Mouse (Mus musculus): ENCODE data around the gene Ciapin1. TPM values are rescaled to one million over a fixed set of nuclear protein-coding genes. Genes with fewer than 3 reads are reported as not detected.

Gene Ciapin1
- polyA plus RNA-seq, 1 experiment from 2014 or later, result 127 TPM

DNA sequence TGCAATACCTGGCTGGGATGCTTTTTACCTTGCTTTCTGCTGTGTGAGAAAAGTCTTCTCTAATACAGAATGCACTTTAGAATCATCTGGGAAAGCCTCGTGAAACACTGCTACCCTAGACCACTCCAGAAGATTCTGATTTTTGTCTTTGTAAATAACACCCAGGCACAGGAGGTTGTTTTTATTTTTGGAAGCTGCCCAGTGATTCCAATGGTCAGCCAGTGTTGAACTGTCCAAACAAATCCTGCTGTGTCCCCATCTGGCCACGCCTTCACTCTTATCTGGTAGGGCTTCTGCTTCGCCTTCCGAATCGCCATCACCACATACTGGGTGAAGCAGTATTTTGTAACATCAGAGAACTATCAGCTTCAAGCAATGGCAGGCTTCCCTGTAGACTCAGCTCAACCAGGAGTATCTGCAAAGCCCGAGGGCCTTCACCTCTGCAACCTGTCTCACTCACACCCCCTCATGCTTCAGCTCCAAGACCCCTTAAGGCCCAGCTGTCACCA, 18.4 kb downstream of the Ciapin1 start:
- Histone ChIP-seq H3K9me3 (no peaks in the 10 kb centered on the region), H3K4me3 (no peak overlapping the region), H3K9ac (no peak overlapping the region), H3K4me1 (no peaks in the 10 kb centered on the region), H3K4me2 (replicated peaks) (no peak overlapping the region), H3K27me3 (no peaks in the 10 kb centered on the region), H3K27ac (no peak overlapping the region), H3K36me3 (peaks cover 39% of the 10 kb centered on the region)
- ATAC-seq (ENCODE audit: low FRiP score, low read depth), result no peak
- WGBS, result 87% methylated on average over 6 of the region's 6 CpGs

DNA sequence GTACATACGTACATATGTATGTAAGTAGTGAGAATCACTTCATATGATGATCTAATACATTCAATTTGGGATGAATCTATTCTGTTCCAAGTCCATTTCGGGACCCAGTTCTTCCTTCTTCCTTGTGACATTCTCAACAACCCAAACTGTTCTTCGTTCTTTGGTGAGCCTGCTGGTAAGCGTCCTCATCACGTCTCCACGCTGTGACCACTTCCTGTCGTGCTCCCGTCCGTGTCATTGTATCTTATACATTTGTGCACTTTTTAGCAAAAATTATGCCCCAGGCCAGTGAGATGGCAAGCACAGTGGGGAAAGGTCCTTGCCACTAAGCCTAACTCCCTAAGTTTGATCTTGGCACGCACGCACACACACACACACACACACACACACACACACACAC, 20.2 kb downstream of the Ciapin1 start:
- Histone ChIP-seq H3K4me3 (no peak overlapping the region), H3K9ac (no peak overlapping the region), H3K36me3 (peaks cover 21% of the 10 kb centered on the region), H3K9me3 (no peaks in the 10 kb centered on the region), H3K27ac (no peak overlapping the region), H3K27me3 (no peaks in the 10 kb centered on the region), H3K4me1 (no peaks in the 10 kb centered on the region), H3K4me2 (replicated peaks) (no peak overlapping the region)
- no peak for ATAC-seq (ENCODE audit: low FRiP score, low read depth)
- WGBS, result 89% methylated on average over 11 of the region's 11 CpGs

DNA sequence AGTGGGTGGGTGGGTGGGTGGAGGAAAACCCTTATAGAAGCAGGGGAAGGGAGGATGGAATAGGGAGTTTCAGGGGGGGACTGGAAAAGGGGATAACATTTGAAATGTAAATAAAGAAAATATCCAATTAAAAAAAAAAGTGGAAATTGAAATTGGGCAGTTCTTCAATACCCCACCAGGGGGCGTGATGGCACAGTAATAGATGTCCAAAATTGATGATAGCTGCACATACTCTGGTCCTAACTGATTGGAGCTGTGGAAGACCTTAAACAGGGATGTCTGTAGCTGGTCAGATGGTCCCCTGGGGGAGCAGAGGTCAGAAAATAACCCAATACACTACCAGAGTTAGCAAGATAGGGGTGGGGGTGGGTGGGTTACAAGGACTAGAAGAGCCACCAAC, 23.6 kb downstream of the Ciapin1 start:
- WGBS, result 0% methylated on average over 1 of the region's 1 CpGs
- ATAC-seq (ENCODE audit: low FRiP score, low read depth), result no peak

DNA sequence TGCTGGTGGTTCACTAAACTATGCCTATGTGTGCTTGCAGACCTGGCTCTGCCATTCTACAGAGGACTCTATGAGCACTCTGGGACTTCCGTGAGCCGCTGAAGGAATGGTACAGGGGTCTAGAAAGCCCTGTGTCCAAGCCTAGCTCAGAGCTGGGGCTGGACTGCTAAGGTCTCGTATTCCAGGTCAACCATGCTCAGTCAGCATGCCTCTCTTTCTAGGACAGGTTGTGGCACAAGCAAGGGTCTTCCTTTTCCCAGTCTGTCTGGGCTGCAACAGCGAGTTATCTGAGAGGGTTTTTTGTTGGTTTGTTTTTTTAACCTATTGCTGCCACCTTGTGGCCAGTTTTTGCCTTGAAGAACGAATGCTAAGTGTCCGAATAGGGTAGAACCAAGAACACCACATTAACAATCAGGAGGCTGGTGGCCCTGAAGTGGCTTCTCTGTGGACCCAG, 25.5 kb downstream of the Ciapin1 start:
- Histone ChIP-seq H3K9me3 (no peaks in the 10 kb centered on the region), H3K27ac (no peak overlapping the region), H3K27me3 (no peaks in the 10 kb centered on the region), H3K9ac (0 out of 2 replicates have a peak overlapping the region, but pooled peaks have one; percentile 50), H3K4me1 (no peaks in the 10 kb centered on the region), H3K4me3 (peak overlapping the region; percentile 19), H3K4me2 (replicated peaks) (peak overlapping the region; percentile 46), H3K36me3 (no peaks in the 10 kb centered on the region)
- ATAC-seq (ENCODE audit: low FRiP score, low read depth), result peak; percentile 70
- 30% methylated on average over 6 of the region's 6 CpGs for WGBS

More for the DNA sequence above, 23.6 kb downstream of the Ciapin1 start:
- no peaks in the 10 kb centered on the region for H3K36me3 ChIP-seq
- H3K4me1 ChIP-seq, result no peaks in the 10 kb centered on the region
- no peaks in the 10 kb centered on the region for H3K9me3 ChIP-seq
- H3K9ac ChIP-seq, result no peak overlapping the region
- no peak overlapping the region for H3K27ac ChIP-seq
- H3K4me3 ChIP-seq, result no peak overlapping the region
- no peaks in the 10 kb centered on the region for H3K27me3 ChIP-seq
- H3K4me2 ChIP-seq (replicated peaks), result no peak overlapping the region

DNA sequence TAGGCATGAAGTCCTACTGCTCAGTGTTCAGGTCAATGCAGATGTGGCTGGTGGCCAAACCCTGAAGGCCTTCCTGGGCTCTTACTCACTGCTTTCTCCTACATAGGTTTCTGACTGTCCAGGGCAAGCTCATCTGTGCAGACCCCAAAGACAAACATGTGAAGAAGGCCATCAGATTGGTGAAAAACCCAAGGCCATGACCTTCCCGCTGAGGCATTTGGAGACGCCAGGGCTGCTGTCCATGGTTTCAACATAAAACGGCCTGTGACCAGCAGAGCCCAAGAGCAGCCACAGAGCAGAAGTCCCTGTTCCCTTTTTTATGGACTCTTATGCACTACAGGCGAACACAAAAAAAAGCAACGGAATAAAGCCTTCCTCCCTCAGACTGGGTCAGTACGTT, 26.5 kb downstream of the Ciapin1 start:
- ATAC-seq (ENCODE audit: low FRiP score, low read depth), result no peak
- Histone ChIP-seq H3K27ac (no peak overlapping the region), H3K4me1 (no peaks in the 10 kb centered on the region)

DNA sequence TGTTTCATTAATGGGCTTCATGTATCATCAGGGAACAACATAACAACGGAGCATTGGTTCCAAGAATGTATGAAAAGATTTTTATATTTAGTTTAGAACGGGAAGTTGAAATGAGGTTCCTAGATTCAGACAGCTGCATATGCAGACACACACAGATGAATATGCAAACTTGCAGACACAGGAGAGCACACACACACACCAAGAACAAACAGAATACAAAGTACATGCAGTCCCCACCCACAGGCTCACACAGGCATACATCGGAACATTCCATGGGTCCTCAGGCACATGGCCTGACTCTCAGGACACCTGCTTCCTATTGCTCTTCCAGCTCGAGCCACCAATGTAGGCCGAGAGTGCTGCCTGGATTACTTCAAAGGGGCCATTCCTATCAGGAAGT, 27.3 kb downstream of the Ciapin1 start:
- ATAC-seq (ENCODE audit: low FRiP score, low read depth), result no peak
- Histone ChIP-seq H3K36me3 (no peaks in the 10 kb centered on the region), H3K4me3 (no peak overlapping the region), H3K4me2 (replicated peaks) (no peak overlapping the region), H3K9ac (no peak overlapping the region), H3K27me3 (no peaks in the 10 kb centered on the region), H3K9me3 (no peaks in the 10 kb centered on the region), H3K4me1 (no peaks in the 10 kb centered on the region), H3K27ac (no peak overlapping the region)
- WGBS, result 68% methylated on average over 5 of the region's 5 CpGs

More for the DNA sequence above, 26.5 kb downstream of the Ciapin1 start:
- no peak overlapping the region for H3K9ac ChIP-seq
- WGBS, result 68% methylated on average over 6 of the region's 6 CpGs
- no peaks in the 10 kb centered on the region for H3K9me3 ChIP-seq
- no peaks in the 10 kb centered on the region for H3K36me3 ChIP-seq
- no peak overlapping the region for H3K4me2 ChIP-seq (replicated peaks)
- no peaks in the 10 kb centered on the region for H3K27me3 ChIP-seq
- no peak overlapping the region for H3K4me3 ChIP-seq

DNA sequence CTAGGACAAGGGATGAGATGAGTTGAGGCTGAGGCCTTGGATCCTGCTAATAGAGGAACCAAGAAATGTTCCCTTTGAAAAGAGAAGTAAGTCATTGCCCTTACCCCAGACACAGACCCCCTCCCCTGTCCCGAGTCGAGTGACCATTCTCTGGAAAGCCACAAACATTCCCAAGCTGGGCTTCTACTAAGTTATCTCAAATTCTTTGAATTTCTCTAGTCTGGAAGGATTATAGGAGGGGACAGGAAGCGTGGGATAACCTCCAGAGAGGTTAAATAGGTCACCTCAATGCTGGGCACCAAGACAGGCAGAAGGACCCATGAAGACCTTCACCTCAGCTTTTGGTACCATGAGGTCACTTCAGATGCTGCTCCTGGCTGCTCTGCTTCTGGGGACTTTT, 28.0 kb downstream of the Ciapin1 start, which contains the start of gene Ccl17:
Gene Ccl17 (plus strand): TSS at position 301 of the 400 bp plus-strand sequence.
- Histone ChIP-seq H3K27ac (no peak within 1 kb of the TSS), H3K4me2 (replicated peaks) (no peak within 1 kb of the TSS), H3K4me1 (no peaks in the 10 kb centered on the region), H3K9ac (no peak within 1 kb of the TSS), H3K36me3 (no peaks in the 10 kb centered on the region), H3K27me3 (no peaks in the 10 kb centered on the region), H3K4me3 (no peak within 1 kb of the TSS), H3K9me3 (no peaks in the 10 kb centered on the region)
- 70% methylated on average over 3 of the region's 3 CpGs for WGBS
- ATAC-seq (ENCODE audit: low FRiP score, low read depth), result no peak

DNA sequence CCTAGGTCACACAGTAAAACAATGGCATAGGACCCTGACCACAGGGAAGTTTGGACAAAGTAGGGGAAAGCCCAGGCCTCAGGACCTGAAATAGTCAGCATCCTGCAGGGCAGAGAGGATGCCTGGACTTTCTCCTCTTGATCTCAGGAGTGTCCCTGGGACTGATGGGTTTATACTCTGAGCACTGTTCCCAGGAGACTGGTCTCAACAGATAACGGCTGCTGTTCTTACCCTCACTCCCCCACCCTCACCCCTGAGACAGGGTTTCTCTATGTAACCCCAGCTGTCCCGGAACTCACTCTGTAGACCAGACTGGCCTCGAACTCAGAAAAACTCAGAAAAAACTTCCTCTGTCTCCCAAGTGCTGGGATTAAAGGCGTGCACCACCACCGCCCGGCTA, 29.8 kb downstream of the Ciapin1 start:
- Histone ChIP-seq H3K4me1 (no peaks in the 10 kb centered on the region), H3K4me3 (no peak overlapping the region), H3K27ac (no peak overlapping the region), H3K9ac (no peak overlapping the region), H3K27me3 (0 out of 2 replicates have a peak, but pooled peaks cover 4% of the 10 kb centered on the region), H3K9me3 (no peaks in the 10 kb centered on the region), H3K4me2 (replicated peaks) (no peak overlapping the region), H3K36me3 (no peaks in the 10 kb centered on the region)
- ATAC-seq (ENCODE audit: low FRiP score, low read depth), result no peak
- 78% methylated on average over 6 of the region's 6 CpGs for WGBS

DNA sequence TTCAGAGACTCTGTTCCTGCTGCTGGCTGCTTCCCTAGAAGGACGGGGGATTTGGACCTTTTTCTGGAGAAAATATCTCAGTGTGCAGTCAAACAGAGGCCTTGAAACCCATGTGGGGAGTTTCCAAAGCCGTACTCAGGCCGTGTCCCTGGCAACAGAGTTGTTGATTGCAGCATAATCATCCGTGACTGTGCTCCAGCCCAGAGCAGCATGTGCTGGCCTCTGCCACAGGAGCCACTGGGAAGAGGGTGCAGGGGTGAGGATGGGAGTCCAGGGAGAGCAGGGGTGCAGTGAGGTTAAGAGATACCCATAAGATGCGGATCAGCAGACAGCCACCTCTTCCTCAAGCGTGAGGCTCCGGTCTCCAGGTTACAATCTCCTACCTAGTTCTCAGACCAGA, 30.7 kb downstream of the Ciapin1 start:
- Histone ChIP-seq H3K9me3 (no peaks in the 10 kb centered on the region), H3K4me1 (no peaks in the 10 kb centered on the region), H3K27ac (no peak overlapping the region), H3K36me3 (no peaks in the 10 kb centered on the region), H3K9ac (no peak overlapping the region), H3K4me2 (replicated peaks) (no peak overlapping the region), H3K4me3 (no peak overlapping the region), H3K27me3 (0 out of 2 replicates have a peak, but pooled peaks cover 4% of the 10 kb centered on the region)
- WGBS, result 73% methylated on average over 7 of the region's 7 CpGs
- ATAC-seq (ENCODE audit: low FRiP score, low read depth), result no peak

DNA sequence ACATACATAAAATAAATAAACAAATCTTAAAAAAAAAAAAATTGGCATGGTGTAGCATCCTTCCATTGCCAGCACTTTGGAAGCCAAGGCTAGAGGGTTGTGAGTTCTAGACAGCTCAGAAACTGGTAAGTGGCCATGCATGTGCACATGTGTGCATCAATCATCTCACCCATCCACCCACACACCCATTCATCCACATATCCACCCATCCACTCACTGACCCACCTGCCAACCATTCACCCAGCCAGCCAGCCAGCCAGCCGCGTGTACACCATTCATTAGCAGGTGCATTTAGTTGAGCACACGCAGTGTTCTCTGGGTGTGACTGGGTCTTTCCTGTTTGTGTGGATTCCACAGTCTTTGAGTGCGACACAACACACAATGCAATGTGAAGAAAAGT, 32.3 kb downstream of the Ciapin1 start:
- H3K9ac ChIP-seq, result no peak overlapping the region
- ATAC-seq (ENCODE audit: low FRiP score, low read depth), result no peak
- no peak overlapping the region for H3K27ac ChIP-seq
- no peak overlapping the region for H3K4me2 ChIP-seq (replicated peaks)
- H3K36me3 ChIP-seq, result no peaks in the 10 kb centered on the region
- H3K27me3 ChIP-seq, result 0 out of 2 replicates have a peak, but pooled peaks cover 4% of the 10 kb centered on the region
- no peaks in the 10 kb centered on the region for H3K4me1 ChIP-seq
- no peak overlapping the region for H3K4me3 ChIP-seq
- WGBS, result 77% methylated on average over 4 of the region's 4 CpGs
- no peaks in the 10 kb centered on the region for H3K9me3 ChIP-seq

DNA sequence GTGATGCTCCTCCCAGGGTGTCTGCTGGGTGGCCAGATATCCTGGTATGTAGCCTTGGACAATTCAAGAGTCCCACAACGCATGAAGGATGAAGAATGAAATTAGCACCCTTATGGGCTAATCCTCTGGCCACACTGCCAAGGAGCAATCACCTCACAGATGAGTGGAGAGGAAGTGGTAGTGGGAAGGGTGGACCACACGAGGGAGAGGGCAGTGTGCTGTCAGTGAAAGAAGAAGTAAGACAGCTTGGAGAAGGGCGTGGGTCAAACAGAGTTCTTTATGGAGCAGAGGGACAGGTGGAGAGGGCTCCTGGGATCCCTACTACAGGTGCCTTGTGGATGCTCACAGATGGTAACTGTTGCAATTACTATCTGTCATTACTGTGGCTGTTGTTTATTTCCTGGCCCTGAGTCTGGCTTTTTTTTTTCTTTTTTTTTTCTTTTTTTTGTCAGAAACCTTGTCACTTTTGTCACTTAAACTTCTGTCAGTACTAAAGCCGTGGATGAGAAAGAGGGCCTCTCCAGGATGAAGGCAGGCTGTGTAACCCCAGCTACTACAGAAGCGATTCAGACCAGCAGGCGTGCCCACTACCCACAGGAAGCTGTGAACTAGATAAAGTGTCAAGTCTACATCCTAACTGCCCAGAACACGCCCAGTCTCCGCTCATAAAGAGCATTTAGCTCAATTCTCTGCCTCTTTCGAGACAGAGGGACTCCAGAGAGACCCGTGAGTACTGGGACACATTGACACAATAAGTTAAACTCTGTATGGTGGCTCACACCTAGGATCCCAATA, 33.4 kb downstream of the Ciapin1 start:
- no peaks in the 10 kb centered on the region for H3K4me1 ChIP-seq
- H3K9ac ChIP-seq, result no peak overlapping the region
- 71% methylated on average over 10 of the region's 10 CpGs for WGBS
- no peak overlapping the region for H3K4me2 ChIP-seq (replicated peaks)
- H3K36me3 ChIP-seq, result no peaks in the 10 kb centered on the region
- H3K4me3 ChIP-seq, result no peak overlapping the region
- H3K27me3 ChIP-seq, result 0 out of 2 replicates have a peak, but pooled peaks cover 4% of the 10 kb centered on the region
- H3K9me3 ChIP-seq, result no peaks in the 10 kb centered on the region
- no peak overlapping the region for H3K27ac ChIP-seq
- ATAC-seq (ENCODE audit: low FRiP score, low read depth), result no peak

DNA sequence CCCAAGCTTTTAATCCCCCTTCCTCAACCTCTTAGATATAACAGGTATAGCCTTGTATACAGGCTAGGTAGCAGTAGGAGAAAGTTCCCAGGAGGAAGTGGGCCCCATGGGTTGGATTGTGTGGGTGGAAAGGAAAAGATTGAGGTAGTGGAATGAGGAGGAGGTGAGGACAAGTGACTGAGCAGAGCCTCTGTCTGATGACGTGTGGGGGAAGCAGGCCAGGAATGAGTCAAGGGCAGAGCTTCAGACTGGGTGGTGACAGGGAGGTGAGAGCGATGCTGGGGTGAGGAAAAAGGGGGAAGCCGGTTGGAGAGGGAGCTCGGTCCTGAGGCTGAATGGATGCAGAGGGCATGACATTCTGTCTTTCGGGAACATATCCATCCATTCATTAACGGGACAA, 34.6 kb downstream of the Ciapin1 start:
- no peak overlapping the region for H3K27ac ChIP-seq
- no peaks in the 10 kb centered on the region for H3K4me1 ChIP-seq
- ATAC-seq (ENCODE audit: low FRiP score, low read depth), result no peak
- 0 out of 2 replicates have a peak, but pooled peaks cover 4% of the 10 kb centered on the region for H3K27me3 ChIP-seq
- no peak overlapping the region for H3K4me3 ChIP-seq
- H3K4me2 ChIP-seq (replicated peaks), result no peak overlapping the region
- 69% methylated on average over 6 of the region's 6 CpGs for WGBS
- no peaks in the 10 kb centered on the region for H3K36me3 ChIP-seq
- H3K9ac ChIP-seq, result no peak overlapping the region
- H3K9me3 ChIP-seq, result no peaks in the 10 kb centered on the region

Data from limb, embryonic 13.5 days (tissue).